Mouse (Mus musculus): ENCODE results near the gene Dpy19l1.

DNA sequence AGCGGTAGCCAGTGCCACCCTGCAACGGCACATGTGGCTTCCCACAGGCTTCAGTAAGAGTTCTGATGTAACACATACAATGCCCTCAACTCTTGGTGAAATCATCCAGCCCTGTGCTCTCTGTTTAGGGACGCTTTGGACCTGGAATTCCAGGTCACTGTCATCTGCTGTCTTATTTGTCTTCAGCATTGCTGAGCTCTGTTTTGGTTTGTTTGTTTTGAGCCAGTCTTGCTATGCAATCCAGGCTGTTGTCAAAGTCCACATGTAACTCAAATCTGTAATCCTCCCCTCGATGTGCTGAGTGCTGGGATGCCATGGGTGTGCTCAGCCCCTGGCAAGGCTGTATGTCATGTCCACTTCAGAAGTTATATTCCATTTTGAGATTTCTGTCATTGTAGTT is 82.8 kb downstream of the Dpy19l1 start:
- TF ChIP-seq CTCF (IDR thresholded peaks at IDR 0.05; ENCODE audit: control insufficient read depth, insufficient read depth, insufficient read length) (no peak), MYOD1 (IDR thresholded peaks at IDR 0.05; ENCODE audit: control insufficient read depth, insufficient read length, low read depth) (no peak), MAX (IDR thresholded peaks at IDR 0.05) (no peak), USF1 (IDR thresholded peaks at IDR 0.05; ENCODE audit: low read depth) (no peak), CEBPB (IDR thresholded peaks at IDR 0.05; ENCODE audit: low read depth) (no peak), MYOG (IDR thresholded peaks at IDR 0.05; ENCODE audit: control insufficient read depth, extremely low read depth, insufficient read length) (no peak)
